Mouse (Mus musculus) olfactory bulb, adult 2 months (tissue): ENCODE data around the gene Rorb.

Experiments
- CTCF ChIP-seq: fragments of 200-500 bp; IDR thresholded peaks from 2 replicates; pipeline ENCODE4 v1.5.1; 2012; ENCODE audit warnings: low read depth, mild to moderate bottlenecking, low read length, moderate library complexity; ENCODE audit not compliant: insufficient read depth
- POLR2A ChIP-seq: fragments of 200-500 bp; IDR thresholded peaks from 2 replicates; pipeline ENCODE4 v1.6.1; 2012; ENCODE audit warnings: mild to moderate bottlenecking, low read depth, low read length, moderate library complexity; ENCODE audit not compliant: insufficient read depth

- no peak for TF ChIP-seq CTCF
- no peak for TF ChIP-seq POLR2A
Measured at GRCm38 (mm10) chr19:19033974-19034373, 77.0 kb downstream of the Rorb start.
